Mouse (Mus musculus): ENCODE data around the gene Tjp2.
A peak's percentile ranks its signal among the peaks of the same experiment; 100 is the strongest.

The Tjp2 gene

GRCm38 (mm10) chr19:24178086-24178485 is 46.7 kb downstream of the Tjp2 start:
- DNase-seq (ENCODE audit: low read depth) = no peak

GRCm38 (mm10) chr19:24176692-24177091 is 48.1 kb downstream of the Tjp2 start:
- no peak for DNase-seq (ENCODE audit: low read depth)

- DNase-seq (ENCODE audit: low read depth) = no peak
Observed at GRCm38 (mm10) chr19:24174896-24175295, 49.9 kb downstream of the Tjp2 start.

GRCm38 (mm10) chr19:24173608-24174523 is 51.0 kb downstream of the Tjp2 start:
- peak; percentile 62 for DNase-seq (ENCODE audit: low read depth)

- no peak for DNase-seq (ENCODE audit: low read depth)
Observed at GRCm38 (mm10) chr19:24173020-24173419, 51.8 kb downstream of the Tjp2 start.

- no peak for DNase-seq (ENCODE audit: low read depth)
Observed at GRCm38 (mm10) chr19:24168531-24168930, 56.3 kb downstream of the Tjp2 start.

GRCm38 (mm10) chr19:24166516-24167091 is 58.2 kb downstream of the Tjp2 start:
- peak; percentile 66 for DNase-seq (ENCODE audit: low read depth)

GRCm38 (mm10) chr19:24163974-24164373 is 60.9 kb downstream of the Tjp2 start:
- DNase-seq (ENCODE audit: low read depth) = no peak

- DNase-seq (ENCODE audit: low read depth) = no peak
Observed at GRCm38 (mm10) chr19:24160460-24160859, 64.4 kb downstream of the Tjp2 start.

GRCm38 (mm10) chr19:24159751-24160150 is 65.1 kb downstream of the Tjp2 start:
- no peak for DNase-seq (ENCODE audit: low read depth)

- DNase-seq (ENCODE audit: low read depth) = no peak
Observed at GRCm38 (mm10) chr19:24159334-24159733, 65.5 kb downstream of the Tjp2 start.

GRCm38 (mm10) chr19:24156067-24156455 is 68.8 kb downstream of the Tjp2 start:
- no peak for DNase-seq (ENCODE audit: low read depth)

GRCm38 (mm10) chr19:24155395-24156066 is 69.3 kb downstream of the Tjp2 start:
- no peak for DNase-seq (ENCODE audit: low read depth)

- DNase-seq (ENCODE audit: low read depth) = no peak
Observed at GRCm38 (mm10) chr19:24153266-24154023, 71.4 kb downstream of the Tjp2 start.

- no peak for DNase-seq (ENCODE audit: low read depth)
Observed at GRCm38 (mm10) chr19:24144009-24144408, 80.8 kb downstream of the Tjp2 start.

GRCm38 (mm10) chr19:24142621-24143061 is 82.2 kb downstream of the Tjp2 start:
- no peak for DNase-seq (ENCODE audit: low read depth)

GRCm38 (mm10) chr19:24140298-24140697 is 84.5 kb downstream of the Tjp2 start:
- no peak for DNase-seq (ENCODE audit: low read depth)

GRCm38 (mm10) chr19:24137392-24137791 is 87.4 kb downstream of the Tjp2 start:
- DNase-seq (ENCODE audit: low read depth) = no peak

GRCm38 (mm10) chr19:24134991-24135390 is 89.8 kb downstream of the Tjp2 start:
- no peak for DNase-seq (ENCODE audit: low read depth)

- no peak for DNase-seq (ENCODE audit: low read depth)
Observed at GRCm38 (mm10) chr19:24134144-24134911, 90.5 kb downstream of the Tjp2 start.
